Mouse (Mus musculus) CH12.LX (cell line): Measurements from ENCODE around the gene Sec14l5. TPM values are rescaled to one million over a fixed set of nuclear protein-coding genes. Genes with fewer than 3 reads are reported as not detected.
"Not testable (repeated sequence)": the region's sequence is repeated elsewhere in the genome, so short reads cannot be mapped to it uniquely, and the experiment has no call there.

Source experiments
- DNase-seq: peaks from one replicate; pipeline ENCODE4 v3.0.0-alpha.2; 2013; ENCODE audit errors: extremely low read depth
- H3K27ac ChIP-seq: 2 replicates; pipeline ENCODE4 v1.5.1; 2012; ENCODE audit warnings: low read depth, mild to moderate bottlenecking, control low read depth, moderate library complexity; ENCODE audit not compliant: insufficient read depth
- H3K27me3 ChIP-seq: replicated peaks from 2 replicates; pipeline ENCODE3; 2012; ENCODE audit warnings: inconsistent platforms
- H3K36me3 ChIP-seq, 2 experiments: replicated peaks in 1 of 2; 2 replicates each; pipeline versions ENCODE3 to v1.6.1; 2012; ENCODE audit warnings: inconsistent platforms in 1 of 2, low read length in 1 of 2, mild to moderate bottlenecking in 1 of 2, mixed read lengths in 1 of 2, moderate library complexity in 1 of 2; ENCODE audit not compliant: control insufficient read depth in 1 of 2, insufficient read depth in 1 of 2
- H3K4me1 ChIP-seq, 2 experiments: 2 replicates each; pipeline ENCODE4 v1.6.1; 2012; ENCODE audit warnings: inconsistent platforms in 1 of 2, moderate library complexity in 1 of 2; ENCODE audit not compliant: insufficient read depth in 2 of 2, control insufficient read depth in 1 of 2
- H3K4me2 ChIP-seq: 2 replicates; pipeline ENCODE4 v1.6.1; 2012; ENCODE audit warnings: low read depth, mild to moderate bottlenecking, control low read depth; ENCODE audit not compliant: poor library complexity, insufficient read depth, severe bottlenecking
- H3K4me3 ChIP-seq, 3 experiments: fragments of 150-350 bp in 1 of 3; sonication (generic) in 1 of 3; replicated peaks in 1 of 3; 2 replicates each; pipeline versions ENCODE3 to v1.5.1; 2011 to 2012; ENCODE audit warnings: low read depth in 2 of 3, low read length in 2 of 3, mild to moderate bottlenecking in 2 of 3, moderate library complexity in 2 of 3, control low read depth in 1 of 3, improper control_type of control experiment in 1 of 3, inconsistent platforms in 1 of 3, mixed read lengths in 1 of 3; ENCODE audit not compliant: poor library complexity in 1 of 3
- H3K79me2 ChIP-seq: replicated peaks from 2 replicates; pipeline ENCODE4 v1.6.1; 2012; ENCODE audit warnings: mild to moderate bottlenecking, moderate library complexity; ENCODE audit not compliant: control insufficient read depth, poor library complexity, insufficient read depth, severe bottlenecking; ENCODE audit errors: extremely low read depth
- H3K9ac ChIP-seq: 2 replicates; pipeline ENCODE4 v1.6.1; 2012; ENCODE audit warnings: low read depth, mild to moderate bottlenecking, control low read depth, moderate library complexity; ENCODE audit not compliant: insufficient read depth
- H3K9me3 ChIP-seq: replicated peaks from 2 replicates; pipeline ENCODE3; 2012; ENCODE audit warnings: low read length, inconsistent platforms, mixed read lengths
- CHD1 ChIP-seq: IDR thresholded peaks from 2 replicates; pipeline ENCODE4 v1.6.1; 2012; ENCODE audit warnings: low read depth, low read length, improper control_type of control experiment, inconsistent platforms
- CHD2 ChIP-seq: IDR thresholded peaks from 2 replicates; pipeline ENCODE4 v1.6.1; 2011; ENCODE audit warnings: low read length, improper control_type of control experiment
- CTCF ChIP-seq, 2 experiments: IDR thresholded peaks in 1 of 2; conservative IDR thresholded peaks in 1 of 2; 2 replicates each; pipeline ENCODE4 v1.5.1; 2011 to 2012; ENCODE audit warnings: low read depth in 2 of 2, low read length in 2 of 2, improper control_type of control experiment in 1 of 2, inconsistent platforms in 1 of 2, mild to moderate bottlenecking in 1 of 2, moderate library complexity in 1 of 2
- ELF1 ChIP-seq: IDR thresholded peaks from 2 replicates; pipeline ENCODE4 v1.6.1; 2014; ENCODE audit warnings: low read depth, mild to moderate bottlenecking, inconsistent platforms, low read length, improper control_type of control experiment
- JUN ChIP-seq: IDR thresholded peaks from 2 replicates; pipeline ENCODE4 v1.6.1; 2011; ENCODE audit warnings: low read depth, mild to moderate bottlenecking, low read length, improper control_type of control experiment, moderate library complexity; ENCODE audit not compliant: insufficient read depth
- JUND ChIP-seq: conservative IDR thresholded peaks from 2 replicates; pipeline ENCODE4 v1.6.1; 2011; ENCODE audit warnings: low read depth, low read length, improper control_type of control experiment
- MAFK ChIP-seq: IDR thresholded peaks from 2 replicates; pipeline ENCODE4 v1.6.1; 2011; ENCODE audit warnings: low read length, improper control_type of control experiment; ENCODE audit not compliant: insufficient replicate concordance
- MAZ ChIP-seq: IDR thresholded peaks from 2 replicates; pipeline ENCODE4 v1.6.1; 2012; ENCODE audit warnings: low read depth, mild to moderate bottlenecking, inconsistent platforms, low read length, improper control_type of control experiment, moderate library complexity
- MXI1 ChIP-seq: IDR thresholded peaks from 2 replicates; pipeline ENCODE4 v1.6.1; 2011; ENCODE audit warnings: mild to moderate bottlenecking, low read depth, low read length, improper control_type of control experiment
- MYC ChIP-seq: IDR thresholded peaks from 2 replicates; pipeline ENCODE4 v1.6.1; 2011; ENCODE audit warnings: low read depth, mild to moderate bottlenecking, improper control_type of control experiment, low read length
- NRF1 ChIP-seq: IDR thresholded peaks from 2 replicates; pipeline ENCODE4 v1.6.1; 2014; ENCODE audit warnings: low read depth, mild to moderate bottlenecking, inconsistent platforms, low read length, improper control_type of control experiment, moderate library complexity
- POLR2A ChIP-seq: IDR thresholded peaks from 2 replicates; pipeline ENCODE4 v1.6.1; 2011; ENCODE audit warnings: low read depth, mild to moderate bottlenecking, improper control_type of control experiment, low read length
- POLR2AphosphoS2 ChIP-seq: IDR thresholded peaks from 2 replicates; pipeline ENCODE4 v1.6.1; 2011; ENCODE audit warnings: low read depth, low read length, improper control_type of control experiment
- RCOR1 ChIP-seq: conservative IDR thresholded peaks from 2 replicates; pipeline ENCODE4 v1.6.1; 2012; ENCODE audit warnings: low read depth, mild to moderate bottlenecking, inconsistent platforms, low read length, improper control_type of control experiment
- SIN3A ChIP-seq: IDR thresholded peaks from 2 replicates; pipeline ENCODE4 v1.6.1; 2012; ENCODE audit warnings: low read length, improper control_type of control experiment, inconsistent platforms
- SMC3 ChIP-seq: IDR thresholded peaks from 2 replicates; pipeline ENCODE4 v1.6.1; 2011; ENCODE audit warnings: low read depth, low read length, improper control_type of control experiment
- TBP ChIP-seq: conservative IDR thresholded peaks from 2 replicates; pipeline ENCODE4 v1.6.1; 2011; ENCODE audit warnings: low read depth, low read length, improper control_type of control experiment
- dilution Hi-C: fragments of 300-500 bp; cut with MboI; formaldehyde crosslinking; loops from 2 replicates; pipeline ENCODE4 v1.14.3; 2020; ENCODE audit warnings: low sequenced_read_pairs; ENCODE audit not compliant: extremely low pct_unique_long_range_greater_than_20kb, extremely low pct_ligation_motif_present
- in situ Hi-C: fragments of 300-500 bp; cut with MboI; formaldehyde crosslinking; loops from 3 replicates; pipeline ENCODE4 v1.14.3; 2019; ENCODE audit warnings: low sequenced_read_pairs, low pct_ligation_motif_present, low pct_unique_long_range_greater_than_20kb, mixed read lengths
- polyA plus RNA-seq: library from polyadenylated mRNA; unstranded; fragments of >175 nt; gene quantifications from 2 replicates; pipeline ENCODE4 v1.2.1, GENCODE M21; 2012; ENCODE audit warnings: low read depth; ENCODE audit not compliant: insufficient read length
- total RNA-seq, 2 experiments: library from RNA; depleted of rRNA; stranded (reverse); fragments of 300-350 nt in 1 of 2; fragments of >200 nt in 1 of 2; gene quantifications; 2 replicates each; pipeline ENCODE4 v1.2.3; 2012 to 2014

The Sec14l5 gene
- total and polyA plus RNA-seq, 3 experiments, result 0.13 TPM; not detected in 2

DNA sequence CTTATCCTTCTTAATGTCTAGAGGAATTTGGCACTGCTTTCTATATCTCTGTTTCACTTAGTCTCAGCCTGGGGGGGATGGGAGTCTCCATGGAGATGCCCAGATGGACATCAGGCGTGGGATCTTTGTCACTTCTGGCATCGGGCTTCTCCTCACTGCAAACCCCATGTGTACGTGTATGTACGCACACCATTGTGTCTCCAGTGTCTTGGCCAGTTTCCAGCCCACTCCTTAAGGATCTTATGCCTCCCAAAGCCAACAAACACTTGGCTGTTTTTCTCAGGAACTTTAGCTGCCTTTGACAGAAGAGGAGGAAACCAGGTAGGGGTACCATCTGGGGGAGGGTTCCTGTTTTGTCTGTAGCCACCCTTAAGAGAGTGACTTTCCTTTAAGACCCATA, 74.5 kb downstream of the Sec14l5 start:
- no peak overlapping the region for H3K4me2 ChIP-seq
- in situ Hi-C loops, result no loop called here
- no peak for DNase-seq
- H3K27ac ChIP-seq, result no peak overlapping the region
- dilution Hi-C loops, result no loop called here
- H3K4me3 ChIP-seq, result no peak overlapping the region
- H3K27me3 ChIP-seq, result peaks cover 56% of the 10 kb centered on the region
- no peaks in the 10 kb centered on the region for H3K4me1 ChIP-seq
- no peak for TF ChIP-seq ELF1
- TF ChIP-seq TBP, result no peak
- TF ChIP-seq, all 38 proteins: peak for 0
- Histone ChIP-seq H3K79me2 (no peaks in the 10 kb centered on the region), H3K9me3 (no peaks in the 10 kb centered on the region), H3K9ac (no peak overlapping the region), H3K36me3 (no peaks in the 10 kb centered on the region)

DNA sequence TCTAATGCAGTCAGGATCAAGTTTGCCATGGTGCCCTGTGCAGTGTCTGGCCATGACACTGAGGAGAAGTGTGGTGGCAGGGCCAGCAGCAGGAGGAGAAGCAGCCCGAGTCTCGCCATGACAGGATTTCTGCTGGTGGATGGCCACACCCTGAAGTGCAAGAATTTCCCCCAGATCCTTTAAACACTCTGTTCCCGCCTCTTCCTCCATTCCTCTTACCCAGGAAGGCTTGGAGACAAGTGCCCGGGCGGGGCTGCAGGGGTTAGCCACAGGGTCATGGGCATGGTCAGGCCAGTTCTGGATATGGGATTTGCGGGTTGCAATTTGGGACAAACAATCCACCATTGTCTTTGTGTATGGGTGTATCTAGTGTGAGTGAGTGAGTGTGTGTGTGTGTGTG, 75.2 kb downstream of the Sec14l5 start, which contains the start of gene AU021092:
Gene AU021092, minus strand, starts transcription at position 160 of the 400 bp plus-strand sequence.
- dilution Hi-C loops, result no loop called here
- H3K4me2 ChIP-seq, result no peak within 1 kb of the TSS

DNA sequence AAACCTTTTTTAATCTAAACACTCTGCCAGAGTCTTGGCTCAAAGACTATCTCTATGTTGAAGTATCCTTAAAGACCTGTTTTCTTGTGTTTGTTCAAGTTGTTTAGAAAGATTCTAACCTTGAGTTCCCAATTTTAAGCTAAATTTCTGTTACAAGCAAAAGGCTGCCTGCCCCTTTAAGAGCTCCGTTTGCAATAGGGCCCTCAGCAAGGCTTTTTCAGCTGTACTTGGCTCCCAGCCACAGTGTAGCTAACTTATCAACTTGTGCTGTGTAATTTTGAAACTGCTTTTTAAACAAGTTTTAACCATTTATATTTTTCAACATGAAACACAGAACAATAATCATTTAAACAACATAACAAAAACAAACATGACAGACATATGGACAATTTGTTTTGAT, 79.6 kb downstream of the Sec14l5 start:
- H3K9ac ChIP-seq, H3K79me2 ChIP-seq, H3K4me2 ChIP-seq, in situ Hi-C loops, H3K27ac ChIP-seq, H3K4me3 ChIP-seq, DNase-seq, H3K4me1 ChIP-seq, dilution Hi-C loops, H3K36me3 ChIP-seq: not testable (repeated sequence)
- peaks cover 11% of the 10 kb centered on the region for H3K9me3 ChIP-seq
- peaks cover 18% of the 10 kb centered on the region for H3K27me3 ChIP-seq

More for the DNA sequence above, 75.2 kb downstream of the Sec14l5 start, which contains the start of gene AU021092:
- H3K9me3 ChIP-seq, result no peaks in the 10 kb centered on the region
- no peak within 1 kb of the TSS for H3K9ac ChIP-seq
- DNase-seq, result no peak
- no peaks in the 10 kb centered on the region for H3K4me1 ChIP-seq
- H3K27ac ChIP-seq, result no peak within 1 kb of the TSS
- peaks cover 56% of the 10 kb centered on the region for H3K27me3 ChIP-seq
- H3K36me3 ChIP-seq, result no peaks in the 10 kb centered on the region
- no peak for TF ChIP-seq POLR2AphosphoS2
- TF ChIP-seq POLR2A, result no peak
- no peak for TF ChIP-seq CTCF (conservative IDR thresholded peaks at IDR 0.05 in 1 of 2, IDR thresholded peaks at IDR 0.05 in 1 of 2; ENCODE audit: low read depth in 2 of 2, low read length in 2 of 2)
- TF ChIP-seq MYC, result no peak
- TF ChIP-seq NRF1, result no peak
- no peak for TF ChIP-seq CHD2
- no peak for TF ChIP-seq SMC3
- no peak for TF ChIP-seq SIN3A
- TF ChIP-seq CHD1, result no peak
- no peak for TF ChIP-seq MAZ
- TF ChIP-seq JUND, result no peak
- TF ChIP-seq RCOR1, result no peak
- no peak for TF ChIP-seq MAFK
- no peak for TF ChIP-seq JUN
- no peak for TF ChIP-seq MXI1
- no peak for TF ChIP-seq ELF1
- no peaks in the 10 kb centered on the region for H3K79me2 ChIP-seq
- in situ Hi-C loops, result no loop called here
- H3K4me3 ChIP-seq, result no peak within 1 kb of the TSS

DNA sequence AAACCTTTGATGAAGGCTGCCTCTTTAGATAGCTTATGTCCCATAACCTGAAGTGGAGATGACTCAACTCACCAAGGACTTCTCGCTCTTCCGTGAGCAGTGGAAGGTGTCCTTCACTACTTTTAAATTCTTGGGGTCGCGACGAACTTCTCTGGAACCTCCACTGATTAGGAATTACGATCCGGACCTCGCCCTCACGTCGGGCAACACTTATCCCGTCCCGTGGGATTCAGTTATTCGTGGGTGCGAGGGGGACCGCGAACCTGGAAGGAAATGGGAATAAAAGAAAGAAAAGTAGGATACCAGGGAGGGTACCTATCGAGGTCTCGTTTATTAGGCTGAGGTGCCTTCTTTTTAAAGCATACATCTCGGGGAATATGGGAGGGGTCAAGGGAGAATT, 80.6 kb downstream of the Sec14l5 start:
- in situ Hi-C loops, result not testable (repeated sequence)

More for the DNA sequence above, 80.6 kb downstream of the Sec14l5 start:
- dilution Hi-C loops, DNase-seq, H3K4me1 ChIP-seq, H3K27me3 ChIP-seq, H3K4me2 ChIP-seq, H3K27ac ChIP-seq, H3K36me3 ChIP-seq, H3K79me2 ChIP-seq, H3K4me3 ChIP-seq, H3K9ac ChIP-seq: not testable (repeated sequence)
- H3K9me3 ChIP-seq, result peaks cover 11% of the 10 kb centered on the region
